Mouse (Mus musculus) CD8-positive naive resting alpha-beta T cell, adult 2 months (primary cell): Measurements from ENCODE around the gene Tmem222.

Experiments
- DNase-seq, 2 experiments: peaks; one replicate each; pipeline ENCODE4 v3.0.0; 2022; ENCODE audit warnings: low read depth in 2 of 2, low spot score in 2 of 2

Gene Tmem222

GRCm38 (mm10) chr4:133220656-133221055 is 56.9 kb downstream of the Tmem222 start:
- no peak for DNase-seq

- DNase-seq: no peak
Measured at GRCm38 (mm10) chr4:133218745-133219144, 58.8 kb downstream of the Tmem222 start.

DNA sequence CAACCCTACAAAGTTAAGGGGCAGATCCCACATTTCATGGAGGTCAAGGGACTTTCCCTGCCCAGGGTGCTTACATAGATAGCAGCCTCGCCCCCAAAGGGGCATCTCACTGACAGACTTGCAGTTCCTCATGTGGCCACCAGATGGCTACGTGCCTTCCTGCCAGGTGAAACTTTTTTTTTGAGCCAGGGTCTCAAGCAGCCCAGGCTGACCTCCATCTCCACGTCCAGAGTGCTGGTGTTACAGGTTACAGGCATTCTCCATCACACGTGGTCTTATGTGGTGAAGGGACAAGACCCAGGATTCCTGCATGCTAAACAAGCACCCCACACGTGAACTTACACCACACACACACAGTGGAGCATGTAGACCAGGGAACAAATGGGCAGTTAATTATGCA is 60.0 kb downstream of the Tmem222 start:
- peak; percentile 63 to 68 for DNase-seq
